Mouse (Mus musculus) erythroblast, adult 5-6 weeks (primary cell): ENCODE results near the gene Mocs2. TPM values are rescaled to one million over a fixed set of nuclear protein-coding genes. Genes with fewer than 3 reads are reported as not detected.

Experiments
- ATAC-seq: replicated peaks from 2 replicates; pipeline ENCODE4 v1.8.0; 2016; ENCODE audit warnings: moderate number of reproducible peaks, mild to moderate bottlenecking, moderate TSS enrichment, inconsistent platforms; ENCODE audit not compliant: poor library complexity, low FRiP score, severe bottlenecking
- total RNA-seq, 2 experiments: library from RNA; stranded (forward) in 1 of 2; stranded (reverse) in 1 of 2; fragments of 150-400 nt in 1 of 2; fragments of 200-764, 138-1000 nt in 1 of 2; gene quantifications; 2 replicates each; pipeline versions ENCODE4 v1.2.3 to v1.2.4; 2015 to 2017; ENCODE audit warnings: low replicate concordance in 2 of 2

Mocs2 gene
- 6.1 and 22.1 TPM in 2 replicates for total RNA-seq (2015; ENCODE audit: low replicate concordance)
- total RNA-seq (2017; ENCODE audit: low replicate concordance), result 13.0 and 16.5 TPM in 2 replicates

GRCm38 (mm10) chr13:114817751-114818360 is at the start of gene Mocs2:
TSS of gene Mocs2 (plus strand) at chr13:114818236.
- ATAC-seq, result peak; percentile 98

DNA sequence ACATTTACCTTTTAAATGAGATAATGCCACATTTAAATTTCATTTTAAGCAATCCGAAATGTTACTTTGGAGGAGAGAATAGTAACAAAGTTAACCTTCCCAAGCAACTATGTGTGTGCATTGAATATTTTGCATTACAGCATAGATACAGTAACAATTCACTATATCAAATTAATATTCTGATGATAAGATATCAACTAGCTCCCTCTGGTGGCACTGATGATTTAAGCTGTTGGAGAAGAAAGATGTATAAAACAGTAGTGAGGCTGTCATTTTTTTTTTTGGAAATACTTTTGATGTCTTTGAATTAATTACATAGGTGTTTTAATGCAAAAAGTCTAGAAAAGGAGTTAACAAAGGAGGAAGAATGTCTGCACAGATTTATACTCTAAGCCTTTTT is 26.5 kb upstream of the Mocs2 start:
- no peak for ATAC-seq

DNA sequence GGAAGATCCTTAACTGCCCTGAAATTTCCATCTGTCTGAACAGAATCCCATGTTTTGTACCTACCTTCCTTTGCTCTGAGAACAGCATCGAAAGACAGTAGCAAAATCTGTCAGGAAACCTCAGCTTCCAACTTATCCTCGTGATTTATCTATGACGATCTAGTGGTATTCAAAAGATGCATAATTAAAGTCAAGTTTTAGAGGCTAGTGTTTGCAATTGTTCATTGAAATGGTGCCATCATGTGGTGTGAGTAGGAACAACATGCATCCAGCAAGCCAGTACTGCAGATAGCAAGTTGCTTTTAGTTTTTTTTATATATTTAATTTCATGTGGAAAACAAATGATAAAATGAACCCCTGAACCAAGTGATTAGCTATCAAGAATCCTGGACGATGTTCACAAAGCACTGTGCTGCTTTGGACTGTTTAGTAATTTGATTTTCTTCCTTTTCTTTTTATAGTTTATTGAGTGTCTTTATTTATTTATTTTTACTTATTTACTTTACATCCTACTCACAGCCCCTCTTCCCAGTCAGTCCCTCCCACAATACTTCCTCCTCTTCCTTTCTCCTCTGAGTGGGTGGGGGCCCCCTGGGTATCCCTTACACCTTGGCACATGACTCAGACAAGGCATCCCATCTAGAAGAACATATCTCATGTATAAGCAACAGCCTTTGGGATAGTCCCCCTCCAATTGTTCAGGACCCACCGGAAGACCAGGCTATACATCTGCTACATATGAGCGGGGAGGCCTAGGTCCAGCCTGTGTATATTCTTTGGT is 24.6 kb upstream of the Mocs2 start:
- no peak for ATAC-seq

DNA sequence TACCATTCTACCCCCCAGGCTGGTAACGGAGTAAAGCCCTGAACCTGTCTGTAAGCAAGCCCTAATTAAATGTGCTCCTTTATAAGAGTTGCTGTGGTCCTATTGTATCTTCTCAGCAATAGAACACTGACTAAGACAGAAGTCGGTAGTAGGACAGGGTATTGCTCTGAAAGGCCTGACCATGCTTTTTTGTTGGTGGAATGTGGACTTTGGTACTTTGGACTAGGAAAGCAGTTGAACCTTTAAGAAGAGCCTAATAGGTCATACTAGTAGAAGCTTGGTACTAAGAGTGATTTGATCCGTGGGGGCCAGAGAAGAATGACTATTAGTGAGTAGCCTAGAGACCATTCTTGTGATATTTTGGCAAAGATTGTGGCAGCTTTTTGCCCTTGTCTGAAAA is 16.2 kb upstream of the Mocs2 start:
- no peak for ATAC-seq

GRCm38 (mm10) chr13:114802971-114803370 is 15.1 kb upstream of the Mocs2 start:
- ATAC-seq, result no peak

GRCm38 (mm10) chr13:114809624-114810210 is 8.3 kb upstream of the Mocs2 start:
- no peak for ATAC-seq

DNA sequence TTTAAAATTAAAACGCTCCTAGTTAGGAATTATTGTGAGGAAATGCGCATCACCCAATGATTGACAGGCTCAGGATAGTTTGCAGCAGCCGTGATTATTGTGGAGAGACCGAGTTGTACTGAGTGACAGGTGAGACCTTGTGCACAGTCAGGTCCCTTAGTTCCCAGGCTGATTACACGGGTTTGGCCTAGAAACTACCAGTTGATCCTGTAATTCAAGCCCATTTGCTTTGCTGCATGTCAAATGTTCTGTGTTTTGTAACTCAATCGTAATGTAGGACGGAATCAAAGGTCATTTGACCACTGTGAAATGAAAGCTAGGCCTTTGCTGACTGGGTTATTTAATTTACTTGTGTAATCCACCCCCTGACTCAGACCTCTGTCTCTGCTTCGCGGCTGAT is 477 bp downstream of the Mocs2 start:
- peak; percentile 76 for ATAC-seq

DNA sequence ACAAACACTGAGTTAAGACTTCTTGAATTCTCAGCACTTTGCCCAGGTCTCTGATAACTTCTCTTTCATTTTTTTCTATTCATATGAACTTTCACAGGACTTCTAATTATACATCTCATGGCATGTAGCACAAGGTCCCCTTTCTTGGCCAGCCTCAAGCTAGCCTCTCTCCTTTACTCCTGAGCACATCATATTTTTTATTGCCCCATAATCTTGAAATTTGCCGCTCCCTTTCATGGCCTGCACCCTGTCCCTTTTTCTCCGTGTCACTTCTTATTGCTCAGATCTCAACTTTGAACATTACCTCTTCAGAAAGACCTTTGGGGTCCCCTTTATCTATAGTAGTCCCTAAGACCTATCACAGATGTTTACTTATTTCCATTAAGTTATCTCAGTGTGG is 4.8 kb downstream of the Mocs2 start:
- no peak for ATAC-seq

DNA sequence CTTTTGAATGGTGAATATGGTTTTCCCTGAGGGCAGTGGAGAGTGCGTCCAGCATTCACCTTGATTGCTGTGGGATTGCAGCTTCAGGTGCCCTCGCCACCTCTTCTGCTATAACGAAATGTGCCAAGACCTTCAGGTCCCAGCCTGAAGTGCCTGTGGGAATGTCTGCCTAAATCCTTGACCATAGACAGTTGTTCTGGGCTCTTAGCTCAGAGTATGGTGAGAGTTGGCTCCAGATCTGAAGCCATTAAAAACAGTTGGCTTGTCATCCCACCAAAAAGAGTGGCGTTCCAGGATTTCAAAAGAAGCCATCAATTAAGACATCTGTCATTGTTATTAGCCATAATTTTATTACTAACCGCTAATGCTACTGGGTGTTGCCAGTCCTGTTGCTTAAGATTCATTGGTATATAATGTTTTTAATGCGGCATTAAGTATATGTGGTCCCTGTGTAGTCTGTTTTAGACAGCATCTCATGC is 7.4 kb downstream of the Mocs2 start:
- ATAC-seq, result no peak

GRCm38 (mm10) chr13:114831367-114831833 is 13.4 kb downstream of the Mocs2 start:
- peak; percentile 62; the same call in 1 of the 2 replicates for ATAC-seq

DNA sequence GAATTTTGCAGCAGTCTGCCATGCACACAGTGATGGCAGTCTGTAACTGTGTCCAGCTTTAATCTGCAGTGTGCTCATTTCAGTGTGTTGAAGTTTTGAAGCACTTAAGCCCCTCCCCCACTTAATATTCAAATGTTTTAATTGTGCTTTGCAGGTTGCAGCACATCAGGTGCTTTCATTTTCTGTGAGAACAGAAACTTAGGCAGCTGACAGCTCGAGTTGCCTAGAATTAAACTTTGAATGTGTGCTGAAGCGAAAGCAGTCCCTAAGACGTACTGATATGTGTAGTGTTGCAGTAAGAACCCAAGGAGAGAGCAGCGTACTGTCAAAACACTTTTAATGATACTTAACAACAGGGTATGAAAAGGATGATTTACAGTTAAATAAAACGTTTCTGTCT is 14.7 kb downstream of the Mocs2 start:
- no peak for ATAC-seq

GRCm38 (mm10) chr13:114833351-114833750 is 15.3 kb downstream of the Mocs2 start:
- no peak for ATAC-seq

- no peak for ATAC-seq
Measured at GRCm38 (mm10) chr13:114834580-114834979, 16.5 kb downstream of the Mocs2 start.

GRCm38 (mm10) chr13:114837061-114837460 is 19.0 kb downstream of the Mocs2 start:
- no peak for ATAC-seq

DNA sequence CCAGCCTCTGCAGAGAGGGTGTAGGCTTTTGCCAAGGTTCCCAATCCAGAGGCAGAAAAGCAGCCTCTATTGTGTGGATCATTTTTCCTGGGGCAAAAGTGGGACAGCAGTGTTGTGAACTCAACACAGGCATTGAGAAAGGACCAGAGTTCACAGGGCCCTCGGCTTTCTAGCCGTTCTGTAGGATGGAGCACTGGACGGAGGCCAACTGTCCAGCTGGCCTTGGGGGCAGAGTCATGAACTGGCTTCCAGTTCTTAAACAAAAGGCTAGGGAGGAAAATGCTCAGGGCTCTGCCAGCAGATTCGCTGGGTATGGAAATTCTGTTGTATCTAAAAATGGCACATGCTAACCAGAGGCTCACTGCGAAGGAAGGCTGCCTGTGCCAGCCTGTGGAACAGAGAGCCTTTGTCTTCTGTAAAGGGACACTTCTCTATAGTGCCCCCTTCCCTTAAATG is 20.5 kb downstream of the Mocs2 start:
- ATAC-seq, result no peak

- ATAC-seq, result no peak
Measured at GRCm38 (mm10) chr13:114839098-114839497, 21.1 kb downstream of the Mocs2 start.

DNA sequence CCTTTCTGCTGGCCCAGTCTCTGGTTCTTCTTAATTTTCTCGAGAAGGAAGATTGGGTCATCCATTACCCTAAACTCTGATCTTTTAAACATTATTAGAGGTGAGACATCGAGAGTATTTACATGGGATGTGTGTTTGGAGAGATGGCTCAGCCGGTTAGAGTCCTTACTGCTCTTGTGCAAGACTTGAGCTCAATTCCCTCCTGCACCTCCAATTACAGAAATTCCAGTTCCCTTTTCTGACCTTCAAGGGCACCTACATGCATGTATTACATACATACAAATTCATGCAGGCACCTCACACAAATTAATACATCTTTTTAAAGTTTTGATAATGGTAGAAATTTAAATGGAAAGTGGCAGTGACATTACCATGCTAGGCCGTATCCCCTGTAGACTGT is 22.5 kb downstream of the Mocs2 start:
- no peak for ATAC-seq

GRCm38 (mm10) chr13:114843318-114843717 is 25.3 kb downstream of the Mocs2 start:
- no peak for ATAC-seq

GRCm38 (mm10) chr13:114845804-114846203 is 27.8 kb downstream of the Mocs2 start:
- no peak for ATAC-seq

DNA sequence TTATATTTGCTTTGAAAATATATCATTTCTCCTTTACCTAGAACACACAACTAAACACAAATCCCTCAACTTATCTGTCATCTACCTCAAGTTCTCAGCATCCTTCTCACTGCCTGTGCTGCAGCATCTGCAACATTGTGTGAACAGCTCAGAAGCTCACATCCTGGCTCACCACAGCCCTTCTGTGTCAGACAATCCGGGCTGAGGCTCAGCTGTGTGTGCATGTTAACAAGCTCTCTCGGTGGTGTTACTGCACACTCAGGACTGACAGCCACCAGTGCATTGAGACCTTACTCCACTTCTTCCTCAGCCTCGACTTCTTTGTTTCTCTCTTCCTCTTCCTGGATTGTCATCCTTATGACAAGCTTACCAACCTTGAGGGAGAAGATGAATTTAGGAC is 30.9 kb downstream of the Mocs2 start:
- no peak for ATAC-seq
